Mouse (Mus musculus): ENCODE measurements around the gene Zbtb16. TPM values are rescaled to one million over a fixed set of nuclear protein-coding genes. Genes with fewer than 3 reads are reported as not detected.

Zbtb16 gene
- polyA plus RNA-seq, 1 experiment from 2014 or later, result 0.28 TPM

GRCm38 (mm10) chr9:48644376-48644775 lies 191.6 kb downstream of the Zbtb16 start:
- Histone ChIP-seq H3K4me1 (replicated peaks; ENCODE audit: insufficient read depth, low read length) (peaks cover 9% of the 10 kb centered on the region; the same call in 1 of the 2 replicates), H3K27ac (no peak overlapping the region), H3K9ac (ENCODE audit: low read depth, low read length) (no peak overlapping the region), H3K27me3 (ENCODE audit: insufficient read depth, low read length) (0 out of 2 replicates have a peak, but pooled peaks cover 5% of the 10 kb centered on the region), H3K9me3 (replicated peaks; ENCODE audit: low read length) (no peaks in the 10 kb centered on the region), H3K36me3 (ENCODE audit: insufficient read depth, low read length) (no peaks in the 10 kb centered on the region), H3K4me2 (ENCODE audit: low read length) (no peak overlapping the region), H3K4me3 (replicated peaks; ENCODE audit: low read depth, low read length) (no peak overlapping the region)
- ATAC-seq (replicated peaks; ENCODE audit: low FRiP score, low read depth) (no peak), DNase-seq (ENCODE audit: low spot score) (no peak)
- 0 out of 2 replicates have a peak, but pooled peaks have one; percentile 34 for TF ChIP-seq CTCF (IDR thresholded peaks at IDR 0.05; ENCODE audit: low read depth)
- 81% methylated on average over 3 of the region's 3 CpGs for WGBS

- no peak overlapping the region for H3K9ac ChIP-seq (ENCODE audit: low read depth, low read length)
- DNase-seq (ENCODE audit: low spot score), result no peak
Observed at GRCm38 (mm10) chr9:48641636-48642035, 194.4 kb downstream of the Zbtb16 start.

GRCm38 (mm10) chr9:48640881-48641280 lies 195.1 kb downstream of the Zbtb16 start:
- Histone ChIP-seq H3K4me3 (replicated peaks; ENCODE audit: low read depth, low read length) (no peak overlapping the region), H3K9me3 (replicated peaks; ENCODE audit: low read length) (no peaks in the 10 kb centered on the region), H3K27ac (no peak overlapping the region), H3K27me3 (ENCODE audit: insufficient read depth, low read length) (no peaks in the 10 kb centered on the region), H3K4me1 (replicated peaks; ENCODE audit: insufficient read depth, low read length) (no peaks in the 10 kb centered on the region), H3K36me3 (ENCODE audit: insufficient read depth, low read length) (no peaks in the 10 kb centered on the region), H3K4me2 (ENCODE audit: low read length) (no peak overlapping the region), H3K9ac (ENCODE audit: low read depth, low read length) (no peak overlapping the region)
- ATAC-seq (replicated peaks; ENCODE audit: low FRiP score, low read depth) (no peak), DNase-seq (ENCODE audit: low spot score) (no peak)
- TF ChIP-seq CTCF (IDR thresholded peaks at IDR 0.05; ENCODE audit: low read depth), result no peak
- 69% methylated on average over 8 of the region's 8 CpGs for WGBS

More at GRCm38 (mm10) chr9:48641636-48642035, 194.4 kb downstream of the Zbtb16 start:
- Histone ChIP-seq H3K4me2 (ENCODE audit: low read length) (no peak overlapping the region), H3K27me3 (ENCODE audit: insufficient read depth, low read length) (no peaks in the 10 kb centered on the region), H3K4me3 (replicated peaks; ENCODE audit: low read depth, low read length) (no peak overlapping the region), H3K4me1 (replicated peaks; ENCODE audit: insufficient read depth, low read length) (no peaks in the 10 kb centered on the region), H3K36me3 (ENCODE audit: insufficient read depth, low read length) (no peaks in the 10 kb centered on the region), H3K9me3 (replicated peaks; ENCODE audit: low read length) (no peaks in the 10 kb centered on the region), H3K27ac (no peak overlapping the region)
- no peak for ATAC-seq (replicated peaks; ENCODE audit: low FRiP score, low read depth)
- WGBS, result 93% methylated on average over 8 of the region's 8 CpGs
- TF ChIP-seq CTCF (IDR thresholded peaks at IDR 0.05; ENCODE audit: low read depth), result no peak

GRCm38 (mm10) chr9:48638176-48638803 lies 197.7 kb downstream of the Zbtb16 start:
- TF ChIP-seq CTCF (IDR thresholded peaks at IDR 0.05; ENCODE audit: low read depth), result no peak
- DNase-seq (ENCODE audit: low spot score), result no peak
- H3K27me3 ChIP-seq (ENCODE audit: insufficient read depth, low read length), result no peaks in the 10 kb centered on the region
- ATAC-seq (replicated peaks; ENCODE audit: low FRiP score, low read depth), result no peak
- H3K4me1 ChIP-seq (replicated peaks; ENCODE audit: insufficient read depth, low read length), result no peaks in the 10 kb centered on the region
- no peaks in the 10 kb centered on the region for H3K9me3 ChIP-seq (replicated peaks; ENCODE audit: low read length)
- H3K9ac ChIP-seq (ENCODE audit: low read depth, low read length), result no peak overlapping the region
- 52% methylated on average over 15 of the region's 15 CpGs for WGBS
- no peak overlapping the region for H3K4me3 ChIP-seq (replicated peaks; ENCODE audit: low read depth, low read length)
- no peak overlapping the region for H3K4me2 ChIP-seq (ENCODE audit: low read length)
- no peak overlapping the region for H3K27ac ChIP-seq
- no peaks in the 10 kb centered on the region for H3K36me3 ChIP-seq (ENCODE audit: insufficient read depth, low read length)

- WGBS, result 89% methylated on average over 7 of the region's 7 CpGs
- H3K27ac ChIP-seq, result no peak overlapping the region
- no peaks in the 10 kb centered on the region for H3K27me3 ChIP-seq (ENCODE audit: insufficient read depth, low read length)
- H3K4me1 ChIP-seq (replicated peaks; ENCODE audit: insufficient read depth, low read length), result no peaks in the 10 kb centered on the region
- H3K4me2 ChIP-seq (ENCODE audit: low read length), result no peak overlapping the region
- TF ChIP-seq CTCF (IDR thresholded peaks at IDR 0.05; ENCODE audit: low read depth), result no peak
- no peak overlapping the region for H3K4me3 ChIP-seq (replicated peaks; ENCODE audit: low read depth, low read length)
- DNase-seq (ENCODE audit: low spot score) (no peak), ATAC-seq (replicated peaks; ENCODE audit: low FRiP score, low read depth) (no peak)
- H3K36me3 ChIP-seq (ENCODE audit: insufficient read depth, low read length), result no peaks in the 10 kb centered on the region
- H3K9ac ChIP-seq (ENCODE audit: low read depth, low read length), result no peak overlapping the region
- H3K9me3 ChIP-seq (replicated peaks; ENCODE audit: low read length), result no peaks in the 10 kb centered on the region
Observed at GRCm38 (mm10) chr9:48637161-48637560, 198.9 kb downstream of the Zbtb16 start.

DNA sequence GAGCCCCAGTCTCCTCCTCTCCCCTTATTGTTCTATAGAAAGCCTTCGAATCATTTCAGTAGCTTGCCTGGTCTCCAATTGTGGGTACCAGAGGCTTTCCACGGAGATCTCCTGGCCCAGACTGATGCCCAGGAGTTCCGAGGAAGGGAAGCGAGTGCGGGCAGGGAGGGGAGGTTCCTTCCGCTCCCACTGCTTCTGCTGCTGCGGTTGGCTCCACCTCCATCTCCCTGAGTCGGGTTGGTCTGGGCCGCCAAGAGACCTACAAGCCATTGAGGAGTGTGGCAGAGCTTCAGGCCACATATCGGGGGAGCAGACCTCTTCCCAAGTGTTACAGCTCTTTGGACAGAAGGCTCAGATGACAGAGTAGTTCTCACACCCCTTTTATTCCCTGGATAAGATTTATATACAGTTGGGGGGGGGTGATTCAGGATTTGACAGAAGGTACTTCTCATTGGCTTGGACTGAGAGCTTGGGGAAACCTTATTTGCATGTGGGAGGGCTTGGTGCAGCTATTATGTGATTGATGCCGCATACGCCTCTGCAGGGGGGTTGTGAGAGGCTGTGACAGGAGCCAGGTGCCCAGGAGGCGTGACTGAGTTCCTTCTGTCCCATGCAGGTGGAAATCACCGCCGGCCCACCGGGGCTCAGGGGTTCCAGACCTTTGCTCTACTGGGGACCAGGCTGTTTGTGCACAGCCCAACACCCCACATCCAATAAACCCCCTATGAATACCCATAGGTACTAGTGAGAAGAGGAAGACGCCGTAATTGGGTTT lies 200.3 kb downstream of the Zbtb16 start:
- Histone ChIP-seq H3K27me3 (ENCODE audit: insufficient read depth, low read length) (no peaks in the 10 kb centered on the region), H3K4me2 (ENCODE audit: low read length) (peak overlapping the region; percentile 15), H3K27ac (no peak overlapping the region), H3K4me3 (replicated peaks; ENCODE audit: low read depth, low read length) (no peak overlapping the region), H3K4me1 (replicated peaks; ENCODE audit: insufficient read depth, low read length) (no peaks in the 10 kb centered on the region), H3K9ac (ENCODE audit: low read depth, low read length) (no peak overlapping the region), H3K9me3 (replicated peaks; ENCODE audit: low read length) (no peaks in the 10 kb centered on the region), H3K36me3 (ENCODE audit: insufficient read depth, low read length) (no peaks in the 10 kb centered on the region)
- ATAC-seq (replicated peaks; ENCODE audit: low FRiP score, low read depth) (no peak), DNase-seq (ENCODE audit: low spot score) (no peak)
- no peak for TF ChIP-seq CTCF (IDR thresholded peaks at IDR 0.05; ENCODE audit: low read depth)
- WGBS, result 41% methylated on average over 18 of the region's 18 CpGs

All from kidney, postnatal 0 days (tissue).